Mouse (Mus musculus) kidney, postnatal 14 days (tissue): ENCODE data around the gene Shmt2.

ENCODE experiments used
- DNase-seq: peaks from one replicate; pipeline ENCODE4 v3.0.0; 2022; ENCODE audit warnings: mixed read lengths

Shmt2 gene

DNA sequence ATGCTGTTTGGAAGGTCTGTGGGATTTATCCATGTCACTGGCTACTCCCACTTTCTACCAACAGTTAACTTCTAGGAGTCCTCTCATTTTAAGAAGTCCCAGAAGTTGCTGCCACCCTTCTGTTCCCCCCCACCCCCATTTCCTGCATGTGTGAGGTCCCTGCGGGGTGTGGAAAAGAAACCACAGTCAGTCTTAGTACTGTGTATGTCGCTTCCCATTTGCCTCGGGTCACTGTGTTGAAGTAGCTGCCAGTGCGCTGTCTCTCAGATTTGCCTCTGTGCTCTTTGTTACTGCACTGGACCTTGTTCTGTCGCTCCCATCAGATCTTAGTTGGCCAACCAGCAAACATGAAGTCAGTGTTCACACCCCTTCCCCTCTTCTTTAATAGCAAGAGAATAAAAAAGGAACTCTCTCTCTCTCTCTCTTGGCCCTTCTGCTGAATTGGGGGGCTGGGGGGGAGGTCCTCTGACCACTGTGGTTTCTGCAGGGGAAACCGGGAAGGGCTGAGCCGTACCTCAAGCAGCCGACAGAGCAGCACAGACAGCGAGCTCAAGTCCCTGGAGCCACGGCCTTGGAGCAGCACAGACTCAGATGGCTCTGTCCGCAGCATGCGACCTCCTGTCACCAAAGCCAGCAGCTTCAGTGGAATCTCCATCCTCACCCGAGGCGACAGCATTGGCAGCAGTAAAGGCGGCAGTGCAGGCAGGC is 50.8 kb downstream of the Shmt2 start:
- DNase-seq: peak; percentile 48
